ENCODE assay signal across 17 mouse cellular contexts in the genomic region with DNA sequence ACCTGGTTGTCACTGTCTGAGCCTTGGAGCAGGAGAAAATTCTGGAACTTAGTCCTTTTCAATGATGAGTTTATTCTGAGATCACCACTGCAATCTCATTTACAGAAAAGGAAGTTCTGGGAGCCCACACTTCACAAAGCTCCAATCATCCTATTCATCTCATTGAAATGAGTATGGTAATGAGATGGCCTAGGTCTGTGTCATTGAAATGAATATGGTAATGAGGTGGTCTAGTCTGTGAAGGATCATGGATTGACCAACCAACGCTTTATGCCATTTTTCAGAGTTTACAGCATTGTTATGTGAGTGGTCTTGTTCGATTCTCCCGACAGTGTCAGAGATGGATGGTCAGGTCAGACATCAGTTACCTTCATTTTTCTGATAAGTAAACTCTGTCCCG.
"Had no signal": no experiment of that assay in that cellular context is flagged by ENCODE, and none has a peak within 500 bp of the region (broad histone marks: within the 10 kb centered on the region; RNA-seq: fewer than 3 reads in every experiment).

No protein-coding gene starts in this region.

- H3K4me2 ChIP-seq: lung, embryonic 14.5 days; midbrain, embryonic 13.5 days; midbrain, embryonic 15.5 days; neural tube, embryonic 12.5 days had no signal

- ATAC-seq: midbrain, embryonic 13.5 days; midbrain, embryonic 15.5 days had no signal

- DNase-seq: lung, adult 18-20 months; lung, embryonic 14.5 days; lung, postnatal 10 days; lung, postnatal 4 days; retina, postnatal 1 day; right cerebral cortex, adult 18-20 months; right cerebral cortex, postnatal 25 days; right cerebral cortex, postnatal 4 days; spleen, adult 18-20 months; thymus, adult 18-20 months; thymus, postnatal 14 days; thymus, postnatal 36 days had no signal

- H3K9me3 ChIP-seq: midbrain, embryonic 10.5 days; midbrain, embryonic 13.5 days; midbrain, embryonic 15.5 days; neural tube, embryonic 12.5 days had no signal

- H3K4me3 ChIP-seq: midbrain, embryonic 10.5 days; midbrain, embryonic 13.5 days; midbrain, embryonic 15.5 days; myocyte; neural tube, embryonic 12.5 days had no signal

- H3K27ac ChIP-seq: midbrain, embryonic 10.5 days; midbrain, embryonic 13.5 days; midbrain, embryonic 15.5 days; neural tube, embryonic 12.5 days had no signal

- H3K4me1 ChIP-seq: midbrain, embryonic 10.5 days had no signal

- H3K9ac ChIP-seq: lung, embryonic 14.5 days; midbrain, embryonic 13.5 days; midbrain, embryonic 15.5 days; neural tube, embryonic 12.5 days had no signal

- H3K27me3 ChIP-seq: midbrain, embryonic 13.5 days; midbrain, embryonic 15.5 days; neural tube, embryonic 12.5 days had no signal

- H3K36me3 ChIP-seq: midbrain, embryonic 10.5 days; midbrain, embryonic 13.5 days; midbrain, embryonic 15.5 days; neural tube, embryonic 12.5 days had no signal
